Mouse (Mus musculus) kidney, embryonic 14.5 days (tissue): ENCODE measurements around the gene Sdk1. TPM values are rescaled to one million over a fixed set of nuclear protein-coding genes. Genes with fewer than 3 reads are reported as not detected.

ENCODE experiments used
- ATAC-seq: fragments of 200-750 bp; cut with Nextera tagmentation; 2 replicates; pipeline ENCODE4 v1.8.0; 2017; ENCODE audit warnings: moderate number of reproducible peaks, mild to moderate bottlenecking, moderate TSS enrichment, moderate library complexity; ENCODE audit not compliant: low FRiP score, low TSS enrichment
- H3K27ac ChIP-seq: fragments of 300-500 bp; sonication (generic); 2 replicates; pipeline ENCODE4 v1.5.1; 2014; ENCODE audit warnings: low read depth, mild to moderate bottlenecking, low read length, moderate library complexity, mixed read lengths
- H3K27me3 ChIP-seq: fragments of 300-500 bp; sonication (generic); 2 replicates; pipeline ENCODE4 v1.6.1; 2014; ENCODE audit warnings: mild to moderate bottlenecking, low read length; ENCODE audit not compliant: control insufficient read depth, insufficient read depth
- H3K36me3 ChIP-seq: fragments of 300-500 bp; sonication (generic); 2 replicates; pipeline ENCODE4 v1.6.1; 2014; ENCODE audit warnings: low read length, mixed read lengths; ENCODE audit not compliant: control insufficient read depth, insufficient read depth
- H3K4me1 ChIP-seq: fragments of 300-500 bp; sonication (generic); 2 replicates; pipeline ENCODE4 v1.6.1; 2014; ENCODE audit warnings: low read length, mixed read lengths; ENCODE audit not compliant: control insufficient read depth, insufficient read depth
- H3K4me2 ChIP-seq: fragments of 300-500 bp; sonication (generic); replicated peaks from 2 replicates; pipeline ENCODE4 v1.6.1; 2014; ENCODE audit warnings: low read depth, mild to moderate bottlenecking, low read length
- H3K4me3 ChIP-seq: fragments of 300-500 bp; sonication (generic); 2 replicates; pipeline ENCODE4 v1.5.1; 2014; ENCODE audit warnings: mild to moderate bottlenecking, low read length
- H3K9ac ChIP-seq: fragments of 300-500 bp; sonication (generic); 2 replicates; pipeline ENCODE4 v1.6.1; 2014; ENCODE audit warnings: low read depth, mild to moderate bottlenecking, low read length, moderate library complexity
- H3K9me3 ChIP-seq: fragments of 300-500 bp; sonication (generic); 2 replicates; pipeline ENCODE4 v1.6.1; 2016; ENCODE audit warnings: low read length; ENCODE audit not compliant: control insufficient read depth
- WGBS: fragments of 180-500 bp; shearing (Covaris S2); extraction: QIAGEN DNeasy Blood & Tissue Kit; methylation state at CpG from one replicate; pipeline ENCODE4 v1.1.7; 2014; 5-methylcytosine and 5-hydroxymethylcytosine counted together
- polyA plus RNA-seq: library from polyadenylated mRNA; unstranded; fragments of >200 nt; fragmentation: Nextera tagmentation; extraction: Ambion mirVana; gene quantifications from 2 replicates; pipeline ENCODE4 v1.2.1, GENCODE M21; 2014

Sdk1 gene
- polyA plus RNA-seq, 1 experiment from 2014 or later, result 2.6 TPM

GRCm38 (mm10) chr5:141304706-141305105 lies 63.4 kb downstream of the Sdk1 start:
- no peak overlapping the region for H3K9ac ChIP-seq
- ATAC-seq, result no peak
- H3K27me3 ChIP-seq, result no peaks in the 10 kb centered on the region
- no peak overlapping the region for H3K4me3 ChIP-seq
- no peak overlapping the region for H3K27ac ChIP-seq
- H3K36me3 ChIP-seq, result no peaks in the 10 kb centered on the region
- H3K4me2 ChIP-seq, result no peak overlapping the region
- H3K4me1 ChIP-seq, result no peaks in the 10 kb centered on the region
- H3K9me3 ChIP-seq, result no peaks in the 10 kb centered on the region
- WGBS, result 77% methylated on average over 2 of the region's 2 CpGs

GRCm38 (mm10) chr5:141310641-141311040 lies 69.4 kb downstream of the Sdk1 start:
- ATAC-seq, result no peak

GRCm38 (mm10) chr5:141311801-141312200 lies 70.5 kb downstream of the Sdk1 start:
- H3K36me3 ChIP-seq, result no peaks in the 10 kb centered on the region
- WGBS, result 69% methylated on average over 2 of the region's 2 CpGs
- no peak overlapping the region for H3K4me3 ChIP-seq
- no peak overlapping the region for H3K27ac ChIP-seq
- H3K27me3 ChIP-seq, result no peaks in the 10 kb centered on the region
- H3K9me3 ChIP-seq, result no peaks in the 10 kb centered on the region
- no peak for ATAC-seq
- no peak overlapping the region for H3K9ac ChIP-seq
- no peaks in the 10 kb centered on the region for H3K4me1 ChIP-seq
- no peak overlapping the region for H3K4me2 ChIP-seq

More at GRCm38 (mm10) chr5:141310641-141311040, 69.4 kb downstream of the Sdk1 start:
- H3K27me3 ChIP-seq, result no peaks in the 10 kb centered on the region
- H3K27ac ChIP-seq, result no peak overlapping the region
- no peak overlapping the region for H3K4me2 ChIP-seq
- 58% methylated on average over 1 of the region's 1 CpGs for WGBS
- H3K36me3 ChIP-seq, result no peaks in the 10 kb centered on the region
- no peaks in the 10 kb centered on the region for H3K9me3 ChIP-seq
- no peak overlapping the region for H3K4me3 ChIP-seq
- H3K4me1 ChIP-seq, result no peaks in the 10 kb centered on the region
- no peak overlapping the region for H3K9ac ChIP-seq

- no peaks in the 10 kb centered on the region for H3K27me3 ChIP-seq
- no peak overlapping the region for H3K4me2 ChIP-seq
- no peaks in the 10 kb centered on the region for H3K4me1 ChIP-seq
- no peak for ATAC-seq
- no peaks in the 10 kb centered on the region for H3K9me3 ChIP-seq
- no peak overlapping the region for H3K4me3 ChIP-seq
- H3K27ac ChIP-seq, result no peak overlapping the region
- WGBS, result 89% methylated on average over 4 of the region's 4 CpGs
- H3K36me3 ChIP-seq, result no peaks in the 10 kb centered on the region
- H3K9ac ChIP-seq, result no peak overlapping the region
Measured at GRCm38 (mm10) chr5:141312305-141312704, 71.0 kb downstream of the Sdk1 start.

- Histone ChIP-seq H3K4me2 (no peak overlapping the region), H3K27ac (no peak overlapping the region), H3K27me3 (no peaks in the 10 kb centered on the region), H3K4me3 (no peak overlapping the region), H3K36me3 (no peaks in the 10 kb centered on the region), H3K4me1 (no peaks in the 10 kb centered on the region), H3K9me3 (no peaks in the 10 kb centered on the region), H3K9ac (no peak overlapping the region)
- WGBS, result 81% methylated on average over 4 of the region's 4 CpGs
- ATAC-seq, result no peak
Measured at GRCm38 (mm10) chr5:141317095-141317494, 75.8 kb downstream of the Sdk1 start.

- Histone ChIP-seq H3K9me3 (no peaks in the 10 kb centered on the region), H3K27ac (no peak overlapping the region), H3K36me3 (no peaks in the 10 kb centered on the region), H3K4me2 (no peak overlapping the region), H3K4me1 (no peaks in the 10 kb centered on the region), H3K4me3 (no peak overlapping the region), H3K27me3 (no peaks in the 10 kb centered on the region), H3K9ac (no peak overlapping the region)
- WGBS, result 90% methylated on average over 4 of the region's 4 CpGs
- no peak for ATAC-seq
Measured at GRCm38 (mm10) chr5:141324910-141325309, 83.6 kb downstream of the Sdk1 start.

- WGBS, result 85% methylated on average over 4 of the region's 4 CpGs
- no peak overlapping the region for H3K4me2 ChIP-seq
- no peak overlapping the region for H3K27ac ChIP-seq
- H3K9me3 ChIP-seq, result no peaks in the 10 kb centered on the region
- H3K4me1 ChIP-seq, result no peaks in the 10 kb centered on the region
- H3K9ac ChIP-seq, result no peak overlapping the region
- H3K36me3 ChIP-seq, result no peaks in the 10 kb centered on the region
- H3K4me3 ChIP-seq, result no peak overlapping the region
- H3K27me3 ChIP-seq, result no peaks in the 10 kb centered on the region
- no peak for ATAC-seq
Measured at GRCm38 (mm10) chr5:141344376-141344775, 103.1 kb downstream of the Sdk1 start.

- Histone ChIP-seq H3K4me1 (no peaks in the 10 kb centered on the region), H3K4me2 (no peak overlapping the region), H3K36me3 (no peaks in the 10 kb centered on the region), H3K9me3 (no peaks in the 10 kb centered on the region), H3K9ac (no peak overlapping the region), H3K27ac (no peak overlapping the region), H3K4me3 (no peak overlapping the region), H3K27me3 (no peaks in the 10 kb centered on the region)
- 75% methylated on average over 5 of the region's 5 CpGs for WGBS
- no peak for ATAC-seq
Measured at GRCm38 (mm10) chr5:141345476-141345875, 104.2 kb downstream of the Sdk1 start.

GRCm38 (mm10) chr5:141362676-141363075 lies 121.4 kb downstream of the Sdk1 start:
- no peaks in the 10 kb centered on the region for H3K27me3 ChIP-seq
- no peaks in the 10 kb centered on the region for H3K36me3 ChIP-seq
- no peaks in the 10 kb centered on the region for H3K4me1 ChIP-seq
- 22% methylated on average over 2 of the region's 2 CpGs for WGBS
- H3K4me2 ChIP-seq, result no peak overlapping the region
- no peak overlapping the region for H3K4me3 ChIP-seq
- H3K27ac ChIP-seq, result no peak overlapping the region
- no peak overlapping the region for H3K9ac ChIP-seq
- ATAC-seq, result no peak
- no peaks in the 10 kb centered on the region for H3K9me3 ChIP-seq

- Histone ChIP-seq H3K27ac (no peak overlapping the region), H3K4me2 (no peak overlapping the region), H3K4me3 (no peak overlapping the region), H3K27me3 (no peaks in the 10 kb centered on the region), H3K4me1 (no peaks in the 10 kb centered on the region), H3K9ac (no peak overlapping the region), H3K36me3 (no peaks in the 10 kb centered on the region), H3K9me3 (no peaks in the 10 kb centered on the region)
- WGBS, result 88% methylated on average over 3 of the region's 3 CpGs
- no peak for ATAC-seq
Measured at GRCm38 (mm10) chr5:141363956-141364355, 122.7 kb downstream of the Sdk1 start.
